Mouse (Mus musculus) MEL (cell line): Measurements from ENCODE around the gene Snx29.

Source experiments
- CHD1 ChIP-seq: IDR thresholded peaks from 2 replicates; pipeline ENCODE4 v1.6.1; 2012; ENCODE audit warnings: low read depth, mild to moderate bottlenecking, inconsistent platforms, low read length, improper control_type of control experiment
- CTCF ChIP-seq, 3 experiments: IDR thresholded peaks in 2 of 3; conservative IDR thresholded peaks in 1 of 3; 2 replicates each; pipeline ENCODE4 v1.5.1; 2011 to 2012; ENCODE audit warnings: low read length in 3 of 3, low read depth in 2 of 3, mild to moderate bottlenecking in 2 of 3, improper control_type of control experiment in 1 of 3, inconsistent platforms in 1 of 3, mixed read lengths in 1 of 3, moderate library complexity in 1 of 3; ENCODE audit not compliant: control insufficient read depth in 1 of 3, insufficient read depth in 1 of 3, poor library complexity in 1 of 3, severe bottlenecking in 1 of 3
- E2F4 ChIP-seq: IDR thresholded peaks from 2 replicates; pipeline ENCODE4 v1.6.1; 2011; ENCODE audit warnings: low read depth, low read length, improper control_type of control experiment, borderline replicate concordance
- GATA1 ChIP-seq: IDR thresholded peaks from 2 replicates; pipeline ENCODE4 v1.6.1; 2011; ENCODE audit warnings: low read depth, low read length, improper control_type of control experiment
- KAT2A ChIP-seq: conservative IDR thresholded peaks from 2 replicates; pipeline ENCODE4 v1.6.1; 2012; ENCODE audit warnings: low read depth, low read length, improper control_type of control experiment, inconsistent platforms
- MAX ChIP-seq: IDR thresholded peaks from 2 replicates; pipeline ENCODE4 v1.6.1; 2011; ENCODE audit warnings: low read length, improper control_type of control experiment
- MXI1 ChIP-seq: IDR thresholded peaks from 2 replicates; pipeline ENCODE4 v1.6.1; 2011; ENCODE audit warnings: mild to moderate bottlenecking, low read depth, low read length, improper control_type of control experiment
- NRF1 ChIP-seq: IDR thresholded peaks from 2 replicates; pipeline ENCODE4 v1.6.1; 2014; ENCODE audit warnings: low read depth, mild to moderate bottlenecking, inconsistent platforms, low read length, improper control_type of control experiment, moderate library complexity; ENCODE audit not compliant: poor library complexity, insufficient read depth, severe bottlenecking
- POLR2A ChIP-seq, 2 experiments: IDR thresholded peaks; 2 replicates each; pipeline ENCODE4 v1.6.1; 2011 to 2012; ENCODE audit warnings: low read length in 2 of 2, mild to moderate bottlenecking in 2 of 2, control low read depth in 1 of 2, improper control_type of control experiment in 1 of 2, low read depth in 1 of 2, moderate library complexity in 1 of 2; ENCODE audit not compliant: control insufficient read depth in 1 of 2, insufficient read depth in 1 of 2, poor library complexity in 1 of 2
- POLR2AphosphoS5 ChIP-seq: IDR thresholded peaks from 2 replicates; pipeline ENCODE4 v1.6.1; 2012; ENCODE audit warnings: low read depth, borderline replicate concordance, mild to moderate bottlenecking, inconsistent platforms, low read length, moderate library complexity, mixed read lengths
- ZKSCAN1 ChIP-seq: IDR thresholded peaks from 2 replicates; pipeline ENCODE4 v1.6.1; 2012; ENCODE audit warnings: low read depth, mild to moderate bottlenecking, inconsistent platforms, low read length, improper control_type of control experiment, moderate library complexity

DNA sequence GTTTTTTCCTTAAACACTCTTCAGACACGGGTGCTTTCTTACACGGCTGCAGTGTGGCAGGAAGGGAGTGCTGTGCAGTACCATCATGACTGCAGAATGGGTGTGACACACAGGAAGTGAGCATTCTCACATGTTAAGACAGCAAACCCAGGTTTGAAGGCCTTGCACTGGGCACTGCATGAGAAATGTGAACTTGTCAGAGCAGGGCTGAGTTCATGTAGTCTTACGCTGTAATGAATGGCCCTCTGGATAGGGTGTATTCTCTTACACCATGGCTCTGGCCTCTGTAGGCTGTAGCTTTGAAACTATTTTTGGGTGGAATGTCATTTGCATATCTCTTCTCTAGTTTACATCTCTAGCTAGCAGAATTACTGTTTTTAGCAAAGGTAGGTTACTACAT is 178.4 kb downstream of the Snx29 start:
- TF ChIP-seq ZKSCAN1 (no peak), MAX (no peak), E2F4 (no peak), KAT2A (no peak), POLR2A (IDR thresholded peaks at IDR 0.05; ENCODE audit: control insufficient read depth in 1 of 2, insufficient read depth in 1 of 2, low read depth in 1 of 2, low read length in 2 of 2, poor library complexity in 1 of 2) (no peak), POLR2AphosphoS5 (no peak), CTCF (IDR thresholded peaks at IDR 0.05 in 2 of 3, conservative IDR thresholded peaks at IDR 0.05 in 1 of 3; ENCODE audit: control insufficient read depth in 1 of 3, insufficient read depth in 1 of 3, low read depth in 2 of 3, low read length in 3 of 3, poor library complexity in 1 of 3, severe bottlenecking in 1 of 3) (no peak), MXI1 (no peak), CHD1 (no peak), GATA1 (no peak), NRF1 (no peak)
